Mouse (Mus musculus) forebrain, embryonic 11.5 days (tissue): ENCODE data around the gene Trim38. TPM values are rescaled to one million over a fixed set of nuclear protein-coding genes. Genes with fewer than 3 reads are reported as not detected.
A peak's percentile ranks its signal among the peaks of the same experiment; 100 is the strongest.

Experiments used
- ATAC-seq: fragments of 200-750 bp; cut with Nextera tagmentation; replicated peaks from 2 replicates; pipeline ENCODE4 v1.8.0; 2017; ENCODE audit warnings: moderate TSS enrichment; ENCODE audit not compliant: low FRiP score
- DNase-seq: peaks from one replicate; pipeline ENCODE4 v3.0.0-alpha.2; 2017; ENCODE audit warnings: low spot score
- H3K27ac ChIP-seq: fragments of 300-500 bp; sonication (generic); 2 replicates; pipeline ENCODE4 v1.5.1; 2014; ENCODE audit warnings: low read depth, low read length
- H3K27me3 ChIP-seq: fragments of 300-500 bp; sonication (generic); 2 replicates; pipeline ENCODE4 v1.6.1; 2014; ENCODE audit warnings: mild to moderate bottlenecking, low read length, mixed read lengths; ENCODE audit not compliant: control insufficient read depth, insufficient read depth
- H3K36me3 ChIP-seq: fragments of 300-500 bp; sonication (generic); 2 replicates; pipeline ENCODE4 v1.6.1; 2014; ENCODE audit warnings: mild to moderate bottlenecking, low read length, moderate library complexity, mixed read lengths; ENCODE audit not compliant: control insufficient read depth, insufficient read depth
- H3K4me1 ChIP-seq: fragments of 300-500 bp; sonication (generic); replicated peaks from 2 replicates; pipeline ENCODE4 v1.6.1; 2014; ENCODE audit warnings: low read length, mixed read lengths; ENCODE audit not compliant: control insufficient read depth, insufficient read depth
- H3K4me2 ChIP-seq: fragments of 300-500 bp; sonication (generic); 2 replicates; pipeline ENCODE4 v1.6.1; 2014; ENCODE audit warnings: low read depth, mild to moderate bottlenecking, low read length, moderate library complexity, mixed read lengths; ENCODE audit not compliant: severe bottlenecking
- H3K4me3 ChIP-seq: fragments of 300-500 bp; sonication (generic); 2 replicates; pipeline ENCODE4 v1.5.1; 2014; ENCODE audit warnings: low read depth, low read length
- H3K9ac ChIP-seq: fragments of 300-500 bp; sonication (generic); 2 replicates; pipeline ENCODE4 v1.6.1; 2014; ENCODE audit warnings: low read length
- H3K9me3 ChIP-seq: fragments of 300-500 bp; sonication (generic); 2 replicates; pipeline ENCODE4 v1.6.1; 2016; ENCODE audit warnings: low read length, mixed read lengths; ENCODE audit not compliant: control insufficient read depth
- WGBS: fragments of 180-500 bp; shearing (Covaris S2); extraction: QIAGEN DNeasy Blood & Tissue Kit; methylation state at CpG from one replicate; pipeline ENCODE4 v1.1.7; 2014; 5-methylcytosine and 5-hydroxymethylcytosine counted together
- polyA plus RNA-seq: library from polyadenylated mRNA; unstranded; fragments of >200 nt; fragmentation: Nextera tagmentation; extraction: Ambion mirVana; gene quantifications from 2 replicates; pipeline ENCODE4 v1.2.1, GENCODE M21; 2014

Gene Trim38
- polyA plus RNA-seq, 1 experiment from 2014 or later: not detected

GRCm38 (mm10) chr13:23763586-23764323 is 6.0 kb upstream of the Trim38 start, which contains the start of gene Hist1h1a:
Hist1h1a (plus strand) TSS chr13:23763666.
- Histone ChIP-seq H3K27me3 (no peaks in the 10 kb centered on the region), H3K4me3 (peak within 1 kb of the TSS; percentile 55), H3K4me2 (peak within 1 kb of the TSS; percentile 74), H3K9ac (peak within 1 kb of the TSS; percentile 86), H3K27ac (peak within 1 kb of the TSS; percentile 94), H3K4me1 (peaks cover 4% of the 10 kb centered on the region; the same call in 1 of the 2 replicates), H3K36me3 (no peaks in the 10 kb centered on the region), H3K9me3 (no peaks in the 10 kb centered on the region)
- WGBS: 3% methylated on average over 34 of the region's 34 CpGs
- ATAC-seq (peak; percentile 77), DNase-seq (peak; percentile 95)

- peak overlapping the region; percentile 94 for H3K27ac ChIP-seq
- 32% methylated on average over 12 of the region's 12 CpGs for WGBS
- ATAC-seq (no peak), DNase-seq (no peak)
- peaks cover 4% of the 10 kb centered on the region; the same call in 1 of the 2 replicates for H3K4me1 ChIP-seq
- peak overlapping the region; percentile 55 for H3K4me3 ChIP-seq
- peak overlapping the region; percentile 74 for H3K4me2 ChIP-seq
- peak overlapping the region; percentile 86 for H3K9ac ChIP-seq
- no peaks in the 10 kb centered on the region for H3K36me3 ChIP-seq
- no peaks in the 10 kb centered on the region for H3K27me3 ChIP-seq
- H3K9me3 ChIP-seq: no peaks in the 10 kb centered on the region
Observed at GRCm38 (mm10) chr13:23764324-23765171, 5.2 kb upstream of the Trim38 start.

- Histone ChIP-seq H3K36me3 (no peaks in the 10 kb centered on the region), H3K4me1 (peaks cover 4% of the 10 kb centered on the region; the same call in 1 of the 2 replicates), H3K4me3 (no peak overlapping the region), H3K9me3 (no peaks in the 10 kb centered on the region), H3K27me3 (no peaks in the 10 kb centered on the region), H3K4me2 (no peak overlapping the region), H3K9ac (no peak overlapping the region), H3K27ac (no peak overlapping the region)
- WGBS: 74% methylated on average over 1 of the region's 1 CpGs
- ATAC-seq (no peak), DNase-seq (no peak)
Observed at GRCm38 (mm10) chr13:23765172-23765513, 4.6 kb upstream of the Trim38 start.

- H3K9me3 ChIP-seq: no peaks in the 10 kb centered on the region
- H3K27me3 ChIP-seq: no peaks in the 10 kb centered on the region
- H3K4me1 ChIP-seq: peaks cover 4% of the 10 kb centered on the region; the same call in 1 of the 2 replicates
- no peak for DNase-seq
- no peak overlapping the region for H3K4me3 ChIP-seq
- H3K4me2 ChIP-seq: no peak overlapping the region
- H3K36me3 ChIP-seq: no peaks in the 10 kb centered on the region
- no peak overlapping the region for H3K27ac ChIP-seq
- no peak for ATAC-seq
- H3K9ac ChIP-seq: no peak overlapping the region
Observed at GRCm38 (mm10) chr13:23766772-23767171, 2.9 kb upstream of the Trim38 start.

GRCm38 (mm10) chr13:23768834-23769397 is 797 bp upstream of the Trim38 start:
- Histone ChIP-seq H3K4me1 (0 out of 2 replicates have a peak, but pooled peaks cover 2% of the 10 kb centered on the region), H3K4me2 (no peak overlapping the region), H3K36me3 (no peaks in the 10 kb centered on the region), H3K27ac (no peak overlapping the region), H3K9ac (no peak overlapping the region), H3K9me3 (no peaks in the 10 kb centered on the region), H3K4me3 (no peak overlapping the region), H3K27me3 (no peaks in the 10 kb centered on the region)
- ATAC-seq (no peak), DNase-seq (no peak)
- WGBS: 41% methylated on average over 5 of the region's 5 CpGs

- peak overlapping the region; percentile 26; the same call in 1 of the 2 replicates for H3K4me2 ChIP-seq
- no peak overlapping the region for H3K9ac ChIP-seq
- H3K27ac ChIP-seq: no peak overlapping the region
- H3K9me3 ChIP-seq: no peaks in the 10 kb centered on the region
- H3K4me1 ChIP-seq: 0 out of 2 replicates have a peak, but pooled peaks cover 2% of the 10 kb centered on the region
- ATAC-seq: peak; percentile 91
- DNase-seq: peak; percentile 69
- H3K36me3 ChIP-seq: no peaks in the 10 kb centered on the region
- H3K27me3 ChIP-seq: no peaks in the 10 kb centered on the region
- WGBS: 26% methylated on average over 21 of the region's 21 CpGs
- H3K4me3 ChIP-seq: no peak overlapping the region
Observed at GRCm38 (mm10) chr13:23772561-23773313, 3.0 kb downstream of the Trim38 start.

GRCm38 (mm10) chr13:23778339-23778738 is 8.6 kb downstream of the Trim38 start:
- Histone ChIP-seq H3K9ac (no peak overlapping the region), H3K9me3 (no peaks in the 10 kb centered on the region)
- 89% methylated on average over 7 of the region's 7 CpGs for WGBS

GRCm38 (mm10) chr13:23779025-23779424 is 9.3 kb downstream of the Trim38 start:
- WGBS: 87% methylated on average over 4 of the region's 4 CpGs
- Histone ChIP-seq H3K4me1 (no peaks in the 10 kb centered on the region), H3K9ac (no peak overlapping the region), H3K27ac (no peak overlapping the region), H3K27me3 (no peaks in the 10 kb centered on the region), H3K4me3 (no peak overlapping the region), H3K9me3 (no peaks in the 10 kb centered on the region), H3K4me2 (no peak overlapping the region), H3K36me3 (no peaks in the 10 kb centered on the region)
- DNase-seq (no peak), ATAC-seq (no peak)

More at GRCm38 (mm10) chr13:23778339-23778738, 8.6 kb downstream of the Trim38 start:
- Histone ChIP-seq H3K27me3 (no peaks in the 10 kb centered on the region), H3K36me3 (no peaks in the 10 kb centered on the region), H3K27ac (no peak overlapping the region), H3K4me3 (no peak overlapping the region), H3K4me1 (no peaks in the 10 kb centered on the region), H3K4me2 (no peak overlapping the region)
- DNase-seq (no peak), ATAC-seq (no peak)
